Mouse (Mus musculus) C2C12 (cell line): Measurements from ENCODE around the gene B4galnt4. TPM values are rescaled to one million over a fixed set of nuclear protein-coding genes. Genes with fewer than 3 reads are reported as not detected.

ENCODE experiments used
- H3K27me3 ChIP-seq: one replicate; pipeline ENCODE4 v1.6.1; 2011; ENCODE audit not compliant: control insufficient read depth, insufficient read depth, insufficient read length
- H3K36me3 ChIP-seq: one replicate; pipeline ENCODE4 v1.6.1; 2011; ENCODE audit not compliant: control insufficient read depth, insufficient read depth
- H3K4me3 ChIP-seq: one replicate; pipeline ENCODE4 v1.5.1; 2011; ENCODE audit warnings: mild to moderate bottlenecking, control low read depth; ENCODE audit not compliant: poor library complexity, insufficient read depth, severe bottlenecking
- H3K79me2 ChIP-seq: one replicate; pipeline ENCODE4 v1.6.1; 2011; ENCODE audit not compliant: control insufficient read depth, insufficient read depth
- H3K79me3 ChIP-seq: one replicate; pipeline ENCODE4 v1.6.1; 2011; ENCODE audit warnings: low read depth, control low read depth
- H3ac ChIP-seq: one replicate; pipeline ENCODE3; 2011; ENCODE audit warnings: low read depth; ENCODE audit not compliant: control insufficient read depth, insufficient read length
- CEBPB ChIP-seq: IDR thresholded peaks from one replicate; pipeline ENCODE4 v1.6.1; 2011; ENCODE audit warnings: low read depth, mild to moderate bottlenecking, control low read depth, moderate library complexity
- CTCF ChIP-seq: IDR thresholded peaks from one replicate; pipeline ENCODE4 v1.5.1; 2011; ENCODE audit not compliant: control insufficient read depth, insufficient read depth, insufficient read length
- FOSL1 ChIP-seq: IDR thresholded peaks from one replicate; pipeline ENCODE4 v1.8.0; 2011; ENCODE audit warnings: mild to moderate bottlenecking, low read length; ENCODE audit not compliant: poor library complexity, insufficient read depth, severe bottlenecking
- MAX ChIP-seq: IDR thresholded peaks from one replicate; pipeline ENCODE4 v1.6.1; 2011; ENCODE audit warnings: mild to moderate bottlenecking, control low read depth
- MYOD1 ChIP-seq: IDR thresholded peaks from one replicate; pipeline ENCODE4 v1.6.1; 2011; ENCODE audit warnings: low read depth; ENCODE audit not compliant: control insufficient read depth, insufficient read length
- MYOG ChIP-seq: IDR thresholded peaks from one replicate; pipeline ENCODE4 v1.6.1; 2011; ENCODE audit not compliant: control insufficient read depth, insufficient read length; ENCODE audit errors: extremely low read depth
- USF1 ChIP-seq: IDR thresholded peaks from one replicate; pipeline ENCODE4 v1.6.1; 2011; ENCODE audit warnings: low read depth, mild to moderate bottlenecking, control low read depth, moderate library complexity
- polyA plus RNA-seq: library from polyadenylated mRNA; unstranded; fragments of >200 nt; fragmentation: generic; extraction: Trizol; gene quantifications from one replicate; pipeline ENCODE4 v1.2.1, GENCODE M21; 2012; ENCODE audit warnings: missing spikeins

The B4galnt4 gene
- polyA plus RNA-seq, 1 experiment, result 4.0 TPM

GRCm38 (mm10) chr7:141040867-141041606 lies 19.9 kb upstream of the B4galnt4 start:
- Histone ChIP-seq H3K4me3 (no peak overlapping the region), H3K79me2 (no peaks in the 10 kb centered on the region), H3K79me3 (no peaks in the 10 kb centered on the region), H3K27me3 (no peaks in the 10 kb centered on the region), H3ac (no peak overlapping the region), H3K36me3 (no peaks in the 10 kb centered on the region)
- TF ChIP-seq FOSL1 (no peak), MYOD1 (no peak), MAX (no peak), MYOG (no peak), USF1 (no peak), CTCF (no peak), CEBPB (no peak)

GRCm38 (mm10) chr7:141041661-141042060 lies 19.2 kb upstream of the B4galnt4 start:
- TF ChIP-seq CTCF (no peak), MYOD1 (no peak), MYOG (no peak), USF1 (no peak), CEBPB (no peak), MAX (no peak), FOSL1 (no peak)
- no peaks in the 10 kb centered on the region for H3K79me2 ChIP-seq
- no peaks in the 10 kb centered on the region for H3K27me3 ChIP-seq
- no peak overlapping the region for H3ac ChIP-seq
- no peak overlapping the region for H3K4me3 ChIP-seq
- no peaks in the 10 kb centered on the region for H3K79me3 ChIP-seq
- H3K36me3 ChIP-seq, result no peaks in the 10 kb centered on the region

GRCm38 (mm10) chr7:141042539-141042938 lies 18.4 kb upstream of the B4galnt4 start:
- no peaks in the 10 kb centered on the region for H3K36me3 ChIP-seq
- H3K79me2 ChIP-seq, result no peaks in the 10 kb centered on the region
- H3K4me3 ChIP-seq, result no peak overlapping the region
- no peaks in the 10 kb centered on the region for H3K27me3 ChIP-seq
- TF ChIP-seq FOSL1 (no peak), CEBPB (no peak), USF1 (no peak), CTCF (no peak), MYOD1 (no peak), MYOG (no peak), MAX (no peak)
- H3K79me3 ChIP-seq, result no peaks in the 10 kb centered on the region
- H3ac ChIP-seq, result no peak overlapping the region

- no peak overlapping the region for H3K4me3 ChIP-seq
- TF ChIP-seq MYOG (no peak), CEBPB (peak; percentile 16), USF1 (no peak)
These were observed 13.8 kb upstream of the B4galnt4 start for GRCm38 (mm10) chr7:141046931-141047580.

GRCm38 (mm10) chr7:141047581-141048225 lies 13.2 kb upstream of the B4galnt4 start:
- H3ac ChIP-seq, result peak overlapping the region; percentile 68
- H3K4me3 ChIP-seq, result no peak overlapping the region
- H3K79me3 ChIP-seq, result no peaks in the 10 kb centered on the region
- no peaks in the 10 kb centered on the region for H3K27me3 ChIP-seq
- TF ChIP-seq CTCF (no peak), MYOG (no peak), MAX (no peak), USF1 (no peak), CEBPB (no peak), MYOD1 (no peak), FOSL1 (no peak)
- no peaks in the 10 kb centered on the region for H3K36me3 ChIP-seq
- H3K79me2 ChIP-seq, result no peaks in the 10 kb centered on the region

More at GRCm38 (mm10) chr7:141046931-141047580, 13.8 kb upstream of the B4galnt4 start:
- Histone ChIP-seq H3K79me3 (no peaks in the 10 kb centered on the region), H3ac (no peak overlapping the region), H3K36me3 (no peaks in the 10 kb centered on the region), H3K79me2 (no peaks in the 10 kb centered on the region), H3K27me3 (no peaks in the 10 kb centered on the region)
